Mouse (Mus musculus): ENCODE results near the gene Socs7.

DNA sequence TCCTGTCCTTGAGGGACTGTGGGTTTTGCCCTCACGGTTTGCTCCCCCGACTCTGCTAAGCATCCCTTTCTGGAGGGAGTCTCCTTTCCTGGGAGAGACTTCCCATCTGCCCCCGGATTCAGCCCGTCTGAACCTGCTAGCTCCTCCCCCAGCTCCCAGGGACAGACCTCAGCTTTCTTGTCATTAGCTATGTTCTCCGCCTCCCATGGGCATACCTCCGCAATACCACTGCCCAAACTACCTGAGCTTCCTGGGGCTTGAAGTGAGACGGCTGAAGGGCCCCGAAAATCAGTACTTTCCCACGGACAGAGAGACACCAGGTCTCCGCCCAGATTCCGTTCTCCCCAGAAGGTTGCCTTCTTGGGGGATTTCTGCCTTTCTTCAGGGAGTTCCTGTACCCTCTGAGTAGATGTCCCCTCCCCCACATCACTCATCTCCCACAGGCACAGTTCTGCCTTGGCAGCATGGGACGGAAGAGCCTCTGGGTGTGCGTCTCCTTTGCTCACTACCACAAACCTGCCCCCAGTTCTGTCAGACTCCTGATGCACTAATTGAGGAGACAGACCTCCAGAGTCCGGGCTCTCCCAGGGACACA lies 25.5 kb upstream of the Socs7 start:
- TF ChIP-seq CTCF (IDR thresholded peaks at IDR 0.05; ENCODE audit: borderline replicate concordance, control insufficient read depth, extremely low read depth, insufficient read depth, low read length, poor library complexity) (no peak), POLR2A (IDR thresholded peaks at IDR 0.05; ENCODE audit: control insufficient read depth, extremely low read depth, insufficient read depth, low read length, poor library complexity) (no peak)
